Mouse (Mus musculus): Measurements from ENCODE around the gene Glb1l2. TPM values are rescaled to one million over a fixed set of nuclear protein-coding genes. Genes with fewer than 3 reads are reported as not detected.

Gene Glb1l2
- 0.24 and 0.27 TPM in 2 replicates for polyA plus RNA-seq (2021; fragmentation: Nextera tagmentation)
- long read RNA-seq, experiment 1: 0 reads
- long read RNA-seq, experiment 2, partial matches to known transcripts: 0 of 1 reads
- long read RNA-seq, experiment 2, other reads (novel, unspliced or antisense): 0 of 1 reads

GRCm38 (mm10) chr9:26805935-26806666 lies at the start of gene Glb1l2:
Glb1l2 (minus strand) TSS chr9:26806468.

DNA sequence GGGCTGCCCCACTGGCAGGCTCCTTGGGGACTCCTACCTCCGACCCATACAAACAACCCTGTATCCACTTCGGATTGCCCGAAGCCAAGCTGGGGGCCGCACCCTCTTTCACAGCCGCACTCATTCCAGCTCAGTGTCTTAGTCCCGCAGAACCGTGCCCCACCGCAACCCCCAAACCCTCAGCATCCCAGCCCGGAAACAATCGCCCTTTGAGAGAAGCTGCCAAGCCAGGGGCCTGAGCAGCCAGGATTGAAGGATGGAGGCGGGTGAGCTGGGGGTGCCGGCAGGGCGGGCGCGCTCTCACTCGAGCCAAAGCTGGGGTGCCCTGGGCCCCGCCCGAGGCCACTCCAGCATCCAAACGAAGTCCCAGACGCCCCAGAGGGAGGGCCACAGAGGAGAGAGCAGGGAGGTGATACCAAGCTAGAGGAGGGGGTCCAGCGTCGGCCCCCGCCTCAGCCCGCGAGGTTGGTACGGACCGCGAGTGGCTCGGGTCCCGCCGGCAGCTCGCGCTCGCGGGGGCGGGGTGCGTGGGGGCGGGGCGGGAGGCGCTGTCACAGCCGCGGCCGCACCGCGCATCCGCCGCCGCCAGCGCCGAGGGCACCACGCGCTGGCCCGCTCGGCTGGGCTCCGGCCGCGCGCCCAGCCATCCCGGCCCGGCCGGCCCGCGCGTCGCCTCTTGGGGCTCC lies 72.9 kb downstream of the Glb1l2 start, which contains the start of gene B3gat1:
Gene B3gat1, plus strand, starts transcription at position 523 of the 686 bp plus-strand sequence.

Other genes starting within 250 kb of the Glb1l2 start
- 18.9 and 88.2 TPM in 2 replicates for gene B3gat1, start 72.7 kb downstream of the Glb1l2 start, polyA plus RNA-seq (2021; fragmentation: Nextera tagmentation)
- not detected in 2 replicates for gene Glb1l3, start 54.4 kb upstream of the Glb1l2 start, polyA plus RNA-seq (2021; fragmentation: Nextera tagmentation)
- gene Gm1110, start 116.6 kb upstream of the Glb1l2 start, polyA plus RNA-seq (2021; fragmentation: Nextera tagmentation): not detected in 2 replicates
- gene Acad8, start 193.1 kb upstream of the Glb1l2 start, polyA plus RNA-seq (2021; fragmentation: Nextera tagmentation): 17.9 and 24.0 TPM in 2 replicates
- gene Thyn1, start 193.2 kb upstream of the Glb1l2 start, polyA plus RNA-seq (2021; fragmentation: Nextera tagmentation): 58.8 and 63.5 TPM in 2 replicates
- gene Vps26b, start 223.6 kb upstream of the Glb1l2 start, polyA plus RNA-seq (2021; fragmentation: Nextera tagmentation): 57.5 and 59.6 TPM in 2 replicates
- gene Ncapd3, start 223.7 kb upstream of the Glb1l2 start, polyA plus RNA-seq (2021; fragmentation: Nextera tagmentation): 3.5 and 4.3 TPM in 2 replicates

Measured in left cerebral cortex, adult 6 months (tissue).